Mouse (Mus musculus): Measurements from ENCODE around the gene Stum.

GRCm38 (mm10) chr1:180428101-180428712, 55.1 kb downstream of the Stum start:
- TF ChIP-seq CTCF (IDR thresholded peaks at IDR 0.05; ENCODE audit: low read depth): peak; percentile 96
- 0 out of 2 replicates have a peak, but pooled peaks have one; percentile 37 for TF ChIP-seq EP300 (IDR thresholded peaks at IDR 0.05; ENCODE audit: low read depth)

All from liver, postnatal 0 days (tissue).